Mouse (Mus musculus) thymus, adult 18-20 months (tissue): ENCODE results near the gene Ccdc106.
"Not testable (repeated sequence)": the region's sequence is repeated elsewhere in the genome, so short reads cannot be mapped to it uniquely, and the experiment has no call there.

Source experiments
- DNase-seq, 2 experiments: peaks; one replicate each; pipeline ENCODE4 v3.0.0; 2022; ENCODE audit warnings: mixed read lengths in 2 of 2

The Ccdc106 gene

GRCm38 (mm10) chr7:5016057-5016456, 4.3 kb upstream of the Ccdc106 start:
- no peak for DNase-seq

- no peak for DNase-seq
Observed at GRCm38 (mm10) chr7:5016920-5017319, 3.4 kb upstream of the Ccdc106 start.

- DNase-seq: peak in 1 of 2 experiments; percentile 42
Observed at GRCm38 (mm10) chr7:5017352-5017751, 3.0 kb upstream of the Ccdc106 start.

GRCm38 (mm10) chr7:5017931-5018330, 2.4 kb upstream of the Ccdc106 start:
- DNase-seq: no peak

- not testable (repeated sequence) for DNase-seq
Observed at GRCm38 (mm10) chr7:5019576-5019975, 777 bp upstream of the Ccdc106 start.

- no peak for DNase-seq
Observed at GRCm38 (mm10) chr7:5020685-5021084, 332 bp downstream of the Ccdc106 start.

GRCm38 (mm10) chr7:5021197-5021596, 844 bp downstream of the Ccdc106 start:
- DNase-seq: no peak

GRCm38 (mm10) chr7:5029543-5029942, 9.2 kb downstream of the Ccdc106 start:
- DNase-seq: no peak

- DNase-seq: no peak
Observed at GRCm38 (mm10) chr7:5029946-5030345, 9.6 kb downstream of the Ccdc106 start.

GRCm38 (mm10) chr7:5030554-5031275, 10.4 kb downstream of the Ccdc106 start:
- DNase-seq: no peak

GRCm38 (mm10) chr7:5031496-5031895, 11.1 kb downstream of the Ccdc106 start:
- DNase-seq: no peak

- no peak for DNase-seq
Observed at GRCm38 (mm10) chr7:5033818-5034217, 13.5 kb downstream of the Ccdc106 start, which contains the start of gene 4632433K11Rik. Gene 4632433K11Rik, plus strand, starts transcription at chr7:5034118.

GRCm38 (mm10) chr7:5035628-5036027, 15.3 kb downstream of the Ccdc106 start:
- no peak for DNase-seq

- DNase-seq: no peak
Observed at GRCm38 (mm10) chr7:5036136-5036535, 15.8 kb downstream of the Ccdc106 start.

- DNase-seq: no peak
Observed at GRCm38 (mm10) chr7:5037026-5037425, 16.7 kb downstream of the Ccdc106 start.

- DNase-seq: no peak
Observed at GRCm38 (mm10) chr7:5037467-5037866, 17.1 kb downstream of the Ccdc106 start.

GRCm38 (mm10) chr7:5038109-5038732, 17.9 kb downstream of the Ccdc106 start, which contains the start of gene Zfp784:
Gene Zfp784, minus strand, starts transcription at chr7:5038446.
- peak; percentile 88 to 90 for DNase-seq

GRCm38 (mm10) chr7:5038940-5039339, 18.6 kb downstream of the Ccdc106 start:
- no peak for DNase-seq

- no peak for DNase-seq
Observed at GRCm38 (mm10) chr7:5044981-5045380, 24.6 kb downstream of the Ccdc106 start.

GRCm38 (mm10) chr7:5046112-5046511, 25.8 kb downstream of the Ccdc106 start:
- DNase-seq: no peak

GRCm38 (mm10) chr7:5047313-5047712, 27.0 kb downstream of the Ccdc106 start:
- DNase-seq: no peak

GRCm38 (mm10) chr7:5051193-5052192, 31.1 kb downstream of the Ccdc106 start, which contains the start of gene Zfp580:
Gene Zfp580, plus strand, starts transcription at chr7:5051538.
- DNase-seq: peak; percentile 31 to 34

GRCm38 (mm10) chr7:5052438-5052837, 32.1 kb downstream of the Ccdc106 start:
- DNase-seq: no peak
